Mouse (Mus musculus) CD8-positive naive resting alpha-beta T cell, adult 57 days (primary cell): Measurements from ENCODE around the gene Zfp986. TPM values are rescaled to one million over a fixed set of nuclear protein-coding genes. Genes with fewer than 3 reads are reported as not detected.

Experiments
- total RNA-seq: library from RNA; stranded (reverse); gene quantifications from one replicate; pipeline ENCODE4 v1.2.4, GENCODE M21; 2023

Gene Zfp986
- not detected for total RNA-seq

DNA sequence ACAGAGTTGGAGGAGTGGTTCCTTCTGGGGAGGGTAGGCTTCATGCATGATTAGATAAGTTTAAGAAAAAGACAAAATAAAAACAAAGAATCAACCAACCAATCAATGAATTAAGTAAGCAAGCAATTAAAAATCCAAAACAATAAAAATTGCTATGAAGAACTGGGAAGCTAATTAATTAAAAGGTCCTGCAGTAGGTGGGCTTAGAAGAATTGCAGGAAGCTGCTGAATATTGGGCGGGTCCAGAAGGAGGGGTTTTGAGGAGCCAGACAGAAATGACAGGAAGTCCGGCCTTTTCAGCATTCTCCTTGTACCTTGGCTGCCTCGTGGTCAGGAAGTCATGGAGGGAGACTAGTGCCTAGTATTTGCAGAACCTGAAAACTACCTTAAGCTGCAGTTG, at the start of gene Zfp986:
Zfp986 (plus strand) TSS at position 301 of the 400 bp plus-strand sequence.

Other genes starting within 250 kb of the Zfp986 start
- 0.34 TPM for gene Zfp980, start 198.1 kb upstream of the Zfp986 start, total RNA-seq
- 0.92 TPM for gene Zfp987, start 228.5 kb downstream of the Zfp986 start, total RNA-seq